In genomic region chr17:72563423-72563822, GRCm38 (mm10) we compare ENCODE assay signal across 24 mouse cellular contexts. TPM values are rescaled to one million over a fixed set of nuclear protein-coding genes. Genes with fewer than 3 reads are reported as not detected.
A peak's percentile ranks its signal among the peaks of the same experiment; 100 is the strongest.
DNase-seq lines count a peak whose midpoint lies in the region; ATAC-seq and TF ChIP-seq lines count a peak whose summit lies in the region.
"Had no signal": no experiment of that assay in that cellular context is flagged by ENCODE, and none has a peak within 500 bp of the region (broad histone marks: within the 10 kb centered on the region; RNA-seq: fewer than 3 reads in every experiment).

No protein-coding gene starts in this region.

- no peak overlapping the region for H3K4me2 ChIP-seq in heart, embryonic 12.5 days
- H3K4me2 ChIP-seq in kidney, embryonic 15.5 days, result no peak overlapping the region
- no peak overlapping the region for H3K4me2 ChIP-seq in kidney, postnatal 0 days (ENCODE audit: low read length)
- H3K4me2 ChIP-seq: embryonic facial prominence, embryonic 12.5 days; forebrain, embryonic 13.5 days; forebrain, embryonic 15.5 days had no signal

- H3K27me3 ChIP-seq in heart, embryonic 12.5 days (replicated peaks), result no peaks in the 10 kb centered on the region
- H3K27me3 ChIP-seq in kidney, embryonic 15.5 days, result no peaks in the 10 kb centered on the region
- no peaks in the 10 kb centered on the region for H3K27me3 ChIP-seq in kidney, adult 2 months (replicated peaks; ENCODE audit: control insufficient read depth, insufficient read depth, low read length)
- H3K27me3 ChIP-seq in kidney, postnatal 0 days (ENCODE audit: insufficient read depth, low read length), result no peaks in the 10 kb centered on the region
- H3K27me3 ChIP-seq: CH12.LX; embryonic facial prominence, embryonic 12.5 days; forebrain, embryonic 13.5 days; forebrain, embryonic 15.5 days had no signal

- no peak for ATAC-seq in heart, embryonic 12.5 days (ENCODE audit: insufficient number of reproducible peaks, low FRiP score)
- ATAC-seq in kidney, embryonic 15.5 days (replicated peaks; ENCODE audit: low FRiP score), result peak; percentile 67
- ATAC-seq in kidney, postnatal 0 days (replicated peaks; ENCODE audit: low FRiP score, low read depth), result no peak
- ATAC-seq: activated CD4-positive, CD25-positive, alpha-beta regulatory T cell, adult 4 months; CD4-positive, CD25-positive, alpha-beta regulatory T cell, adult 4 months; forebrain, embryonic 13.5 days; forebrain, embryonic 15.5 days; Patski had no signal

- 73% methylated on average over 5 of the region's 5 CpGs for WGBS in heart, embryonic 12.5 days
- WGBS in kidney, embryonic 15.5 days, result 29% methylated on average over 5 of the region's 5 CpGs
- 21% methylated on average over 5 of the region's 5 CpGs for WGBS in kidney, adult 2 months
- WGBS in kidney, postnatal 0 days, result 29% methylated on average over 5 of the region's 5 CpGs

- H3K36me3 ChIP-seq in heart, embryonic 12.5 days, result no peaks in the 10 kb centered on the region
- H3K36me3 ChIP-seq in kidney, embryonic 15.5 days, result no peaks in the 10 kb centered on the region
- H3K36me3 ChIP-seq in kidney, adult 2 months (ENCODE audit: control insufficient read depth, insufficient read depth, low read length), result no peaks in the 10 kb centered on the region
- no peaks in the 10 kb centered on the region for H3K36me3 ChIP-seq in kidney, postnatal 0 days (ENCODE audit: insufficient read depth, low read length)
- H3K36me3 ChIP-seq: embryonic facial prominence, embryonic 10.5 days; embryonic facial prominence, embryonic 12.5 days; forebrain, embryonic 15.5 days; G1E had no signal

- no peaks in the 10 kb centered on the region for H3K4me1 ChIP-seq in heart, embryonic 12.5 days (replicated peaks)
- H3K4me1 ChIP-seq in kidney, embryonic 15.5 days, result peaks cover 4% of the 10 kb centered on the region; the same call in 1 of the 2 replicates
- H3K4me1 ChIP-seq in kidney, adult 2 months (ENCODE audit: control insufficient read depth, insufficient read depth, low read length), result no peaks in the 10 kb centered on the region
- H3K4me1 ChIP-seq in kidney, postnatal 0 days (replicated peaks; ENCODE audit: insufficient read depth, low read length), result no peaks in the 10 kb centered on the region
- H3K4me1 ChIP-seq: embryonic facial prominence, embryonic 10.5 days; embryonic facial prominence, embryonic 12.5 days had no signal

- H3K9me3 ChIP-seq in heart, embryonic 12.5 days (replicated peaks), result no peaks in the 10 kb centered on the region
- peaks cover 4% of the 10 kb centered on the region; the same call in 1 of the 2 replicates for H3K9me3 ChIP-seq in kidney, embryonic 15.5 days (replicated peaks)
- no peaks in the 10 kb centered on the region for H3K9me3 ChIP-seq in kidney, postnatal 0 days (replicated peaks; ENCODE audit: low read length)
- H3K9me3 ChIP-seq: embryonic facial prominence, embryonic 12.5 days; forebrain, embryonic 13.5 days; forebrain, embryonic 15.5 days had no signal

- no peak for TF ChIP-seq CTCF in kidney, adult 2 months (conservative IDR thresholded peaks at IDR 0.05; ENCODE audit: insufficient read depth, insufficient read length, low read depth, low read length)
- TF ChIP-seq CTCF in kidney, postnatal 0 days (IDR thresholded peaks at IDR 0.05; ENCODE audit: low read depth), result no peak

- H3K27ac ChIP-seq in heart, embryonic 12.5 days (ENCODE audit: poor library complexity, severe bottlenecking), result no peak overlapping the region
- H3K27ac ChIP-seq in kidney, embryonic 15.5 days, result no peak overlapping the region
- H3K27ac ChIP-seq in kidney, adult 2 months (ENCODE audit: insufficient read depth, low read depth, low read length), result no peak overlapping the region
- H3K27ac ChIP-seq in kidney, postnatal 0 days, result no peak overlapping the region
- H3K27ac ChIP-seq: embryonic facial prominence, embryonic 10.5 days; embryonic facial prominence, embryonic 12.5 days; forebrain, embryonic 13.5 days; forebrain, embryonic 15.5 days had no signal

- H3K9ac ChIP-seq in heart, embryonic 12.5 days, result no peak overlapping the region
- no peak overlapping the region for H3K9ac ChIP-seq in kidney, embryonic 15.5 days
- H3K9ac ChIP-seq in kidney, postnatal 0 days (ENCODE audit: low read depth, low read length), result no peak overlapping the region
- H3K9ac ChIP-seq: embryonic facial prominence, embryonic 12.5 days; forebrain, embryonic 13.5 days; forebrain, embryonic 15.5 days had no signal

- no peak for TF ChIP-seq POLR2A in kidney, adult 2 months (IDR thresholded peaks at IDR 0.05; ENCODE audit: low read depth, low read length)

- no peak overlapping the region for H3K4me3 ChIP-seq in heart, embryonic 12.5 days
- no peak overlapping the region for H3K4me3 ChIP-seq in kidney, embryonic 15.5 days (replicated peaks)
- no peak overlapping the region for H3K4me3 ChIP-seq in kidney, adult 2 months (ENCODE audit: insufficient read depth, low read depth, low read length)
- no peak overlapping the region for H3K4me3 ChIP-seq in kidney, postnatal 0 days (replicated peaks; ENCODE audit: low read depth, low read length)
- H3K4me3 ChIP-seq: embryonic facial prominence, embryonic 10.5 days; embryonic facial prominence, embryonic 12.5 days; forebrain, embryonic 13.5 days; forebrain, embryonic 15.5 days had no signal

- peak; percentile 9 for DNase-seq in heart, adult 11 months
- DNase-seq in kidney, adult 2 months, result no peak
- peak; percentile 16 for DNase-seq in kidney, postnatal 0 days (ENCODE audit: low spot score)
- no peak for DNase-seq in kidney, adult 8-10 months
- DNase-seq: adrenal gland, adult 8-10 months; adrenal gland, postnatal 14 days; adrenal gland, postnatal 36 days; B cell, adult 2 months; cerebellum, adult 11-12 months; cerebellum, adult 2 months; cerebellum, adult 9-10 months; cerebellum, postnatal 10 days; cerebellum, postnatal 25 days had no signal

RNA-seq across cellular contexts. Expression of gene Alk, which starts 41.0 kb away (rescaled TPM):
- 0.43 and 0.50 TPM in 2 replicates for polyA plus RNA-seq in heart, embryonic 12.5 days (2016; fragmentation: Nextera tagmentation; extraction: Ambion mirVana)
- 0.23 and 0.51 TPM in 2 replicates for polyA plus RNA-seq in kidney, embryonic 15.5 days (2015; fragmentation: Nextera tagmentation; extraction: Ambion mirVana)
- 0.03 and 0.05 TPM in 2 replicates for polyA plus RNA-seq in kidney, adult 2 months (2012; rRNA removed)
- 0.08 and 0.11 TPM in 2 replicates for polyA plus RNA-seq in kidney, postnatal 0 days (2015; fragmentation: Nextera tagmentation; extraction: Ambion mirVana)
- polyA plus RNA-seq: G1E had no signal

Comparison
In these comparisons a context has a peak if more than half of its experiments do, and no peak if none do; other contexts are left out.
1. DNase-seq: peak in heart, adult 11 months (single experiment) and kidney, postnatal 0 days (single experiment); none in kidney, adult 2 months (single experiment) and kidney, adult 8-10 months (0 of 2).